Mouse (Mus musculus): ENCODE data around the gene H2afj. TPM values are rescaled to one million over a fixed set of nuclear protein-coding genes. Genes with fewer than 3 reads are reported as not detected.

H2afj gene
- polyA plus RNA-seq, 1 experiment from 2014 or later: 128 TPM

DNA sequence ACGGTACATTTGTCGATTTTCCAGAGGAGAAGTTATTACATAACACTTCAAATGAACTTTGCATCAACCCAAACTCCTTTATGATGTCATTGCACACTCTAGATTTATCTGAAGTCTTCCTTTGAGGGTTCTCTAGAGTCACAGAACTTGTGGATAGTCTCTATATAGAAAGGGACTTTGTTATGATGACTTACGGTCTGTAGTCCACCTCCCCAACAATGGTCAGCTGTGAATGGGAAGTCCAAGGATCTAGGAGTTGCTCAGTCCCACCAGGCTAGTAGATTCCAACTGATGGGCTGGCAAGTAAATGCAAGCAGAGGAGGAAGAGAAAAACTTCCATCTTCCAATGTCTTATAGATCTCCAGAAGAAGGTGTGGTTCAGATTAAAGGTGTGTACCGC, 20.6 kb downstream of the H2afj start:
- Histone ChIP-seq H3K9me3 (no peaks in the 10 kb centered on the region), H3K4me3 (replicated peaks) (peak overlapping the region; percentile 99), H3K27ac (peak overlapping the region; percentile 81), H3K4me2 (peak overlapping the region; percentile 59), H3K4me1 (peaks cover 9% of the 10 kb centered on the region), H3K36me3 (replicated peaks) (peaks cover 16% of the 10 kb centered on the region), H3K9ac (peak overlapping the region; percentile 59), H3K27me3 (peaks cover 12% of the 10 kb centered on the region; the same call in 1 of the 2 replicates)
- 38% methylated on average over 4 of the region's 4 CpGs for WGBS
- ATAC-seq (ENCODE audit: low FRiP score): peak; percentile 1; the same call in 1 of the 2 replicates

DNA sequence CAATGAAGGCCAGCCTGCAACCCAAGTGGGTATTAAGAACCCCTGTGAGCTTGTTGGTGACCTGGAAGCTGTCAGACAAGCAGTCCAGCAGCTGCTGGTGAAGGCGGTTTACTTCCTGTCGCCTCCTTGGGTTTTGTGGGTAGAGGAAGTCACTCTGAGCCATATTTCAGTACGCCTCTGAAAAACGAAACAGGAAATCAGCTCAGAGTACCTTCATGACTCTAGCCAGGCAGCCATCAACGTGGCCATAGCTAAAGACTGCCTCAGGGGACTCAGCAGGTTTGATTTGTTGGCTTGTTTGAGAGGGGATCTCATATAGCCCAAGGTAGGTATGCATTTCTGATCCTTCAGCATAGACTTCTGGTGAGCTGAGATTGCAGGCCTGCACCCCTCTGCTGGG, 23.7 kb downstream of the H2afj start:
- H3K4me2 ChIP-seq: no peak overlapping the region
- no peak overlapping the region for H3K27ac ChIP-seq
- peaks cover 9% of the 10 kb centered on the region for H3K4me1 ChIP-seq
- WGBS: 77% methylated on average over 5 of the region's 5 CpGs
- peaks cover 16% of the 10 kb centered on the region for H3K27me3 ChIP-seq
- H3K9me3 ChIP-seq: no peaks in the 10 kb centered on the region
- no peak overlapping the region for H3K9ac ChIP-seq
- H3K36me3 ChIP-seq (replicated peaks): no peaks in the 10 kb centered on the region
- ATAC-seq (ENCODE audit: low FRiP score): no peak
- H3K4me3 ChIP-seq (replicated peaks): no peak overlapping the region

DNA sequence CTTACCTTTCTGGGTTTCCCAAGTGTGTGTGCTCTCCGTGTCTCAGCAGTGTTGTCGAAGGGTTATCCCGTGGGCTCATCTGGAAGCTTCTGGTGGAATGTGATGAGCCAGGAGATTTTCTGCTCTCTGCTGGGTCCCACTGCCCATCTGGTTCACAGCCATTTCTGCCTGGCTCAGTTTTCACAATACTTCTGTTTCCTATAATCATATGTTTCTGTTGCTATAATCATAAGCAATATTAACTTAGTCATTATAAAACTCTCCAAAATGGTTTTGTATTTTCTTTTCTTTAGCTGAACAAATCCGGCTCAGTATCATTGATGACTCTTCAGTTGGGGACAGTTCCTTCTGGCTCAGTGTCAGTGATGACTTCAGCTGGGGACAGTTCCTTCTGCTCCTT, 27.3 kb downstream of the H2afj start, which contains the start of gene Smco3:
Gene Smco3, minus strand, starts transcription at position 101 of the 400 bp plus-strand sequence.
- Histone ChIP-seq H3K27ac (no peak within 1 kb of the TSS), H3K9ac (no peak within 1 kb of the TSS), H3K9me3 (no peaks in the 10 kb centered on the region), H3K4me3 (replicated peaks) (no peak within 1 kb of the TSS), H3K27me3 (peaks cover 16% of the 10 kb centered on the region), H3K36me3 (replicated peaks) (no peaks in the 10 kb centered on the region), H3K4me1 (no peaks in the 10 kb centered on the region), H3K4me2 (no peak within 1 kb of the TSS)
- no peak for ATAC-seq (ENCODE audit: low FRiP score)
- WGBS: 74% methylated on average over 4 of the region's 4 CpGs

DNA sequence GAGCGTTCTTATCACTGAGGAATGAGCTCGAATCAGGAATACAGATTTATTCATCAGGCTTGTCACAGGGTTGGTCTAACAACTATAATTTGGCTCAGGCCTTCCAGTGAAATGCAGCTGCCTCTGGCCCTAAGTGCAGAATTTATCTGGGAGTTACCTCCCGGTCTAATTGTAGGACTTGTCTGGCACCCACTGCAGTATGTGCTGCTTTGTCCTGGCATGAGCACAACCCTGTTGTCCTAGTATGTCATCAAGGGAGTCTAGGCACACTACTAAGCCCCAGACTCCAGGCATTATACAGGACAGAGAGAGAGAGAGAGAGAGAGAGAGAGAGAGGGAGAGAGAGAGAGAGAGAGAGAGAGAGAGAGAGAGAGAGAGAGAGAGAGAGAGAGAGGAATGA, 29.3 kb downstream of the H2afj start:
- no peaks in the 10 kb centered on the region for H3K4me1 ChIP-seq
- no peaks in the 10 kb centered on the region for H3K9me3 ChIP-seq
- no peak overlapping the region for H3K9ac ChIP-seq
- 86% methylated on average over 3 of the region's 3 CpGs for WGBS
- no peaks in the 10 kb centered on the region for H3K36me3 ChIP-seq (replicated peaks)
- peaks cover 4% of the 10 kb centered on the region; the same call in 1 of the 2 replicates for H3K27me3 ChIP-seq
- H3K4me2 ChIP-seq: no peak overlapping the region
- no peak overlapping the region for H3K27ac ChIP-seq
- ATAC-seq (ENCODE audit: low FRiP score): no peak
- H3K4me3 ChIP-seq (replicated peaks): no peak overlapping the region

DNA sequence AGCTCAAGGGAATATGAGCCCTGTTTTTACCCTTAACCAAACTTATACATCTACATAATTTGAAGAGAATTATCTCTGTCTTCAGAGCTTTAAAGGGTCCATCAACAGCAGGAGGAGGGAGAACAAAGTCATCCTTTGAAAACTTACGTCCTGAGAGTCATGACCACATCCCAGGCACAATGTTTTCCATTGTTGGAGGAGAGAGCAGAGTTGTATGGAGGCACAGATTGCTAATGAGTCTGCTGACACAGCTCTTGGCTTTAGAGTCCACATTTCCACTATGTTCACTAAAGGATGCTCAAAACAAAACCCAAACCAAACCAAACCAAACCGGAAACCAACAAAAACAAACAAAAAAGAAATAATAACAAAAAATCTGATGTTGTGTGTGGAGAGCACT, 36.9 kb downstream of the H2afj start:
- H3K27me3 ChIP-seq: no peaks in the 10 kb centered on the region
- WGBS: 62% methylated on average over 2 of the region's 2 CpGs
- no peak for ATAC-seq (ENCODE audit: low FRiP score)
- H3K9me3 ChIP-seq: no peaks in the 10 kb centered on the region
- H3K9ac ChIP-seq: no peak overlapping the region
- no peak overlapping the region for H3K27ac ChIP-seq
- H3K4me1 ChIP-seq: no peaks in the 10 kb centered on the region
- no peak overlapping the region for H3K4me3 ChIP-seq (replicated peaks)
- no peak overlapping the region for H3K4me2 ChIP-seq
- H3K36me3 ChIP-seq (replicated peaks): no peaks in the 10 kb centered on the region

DNA sequence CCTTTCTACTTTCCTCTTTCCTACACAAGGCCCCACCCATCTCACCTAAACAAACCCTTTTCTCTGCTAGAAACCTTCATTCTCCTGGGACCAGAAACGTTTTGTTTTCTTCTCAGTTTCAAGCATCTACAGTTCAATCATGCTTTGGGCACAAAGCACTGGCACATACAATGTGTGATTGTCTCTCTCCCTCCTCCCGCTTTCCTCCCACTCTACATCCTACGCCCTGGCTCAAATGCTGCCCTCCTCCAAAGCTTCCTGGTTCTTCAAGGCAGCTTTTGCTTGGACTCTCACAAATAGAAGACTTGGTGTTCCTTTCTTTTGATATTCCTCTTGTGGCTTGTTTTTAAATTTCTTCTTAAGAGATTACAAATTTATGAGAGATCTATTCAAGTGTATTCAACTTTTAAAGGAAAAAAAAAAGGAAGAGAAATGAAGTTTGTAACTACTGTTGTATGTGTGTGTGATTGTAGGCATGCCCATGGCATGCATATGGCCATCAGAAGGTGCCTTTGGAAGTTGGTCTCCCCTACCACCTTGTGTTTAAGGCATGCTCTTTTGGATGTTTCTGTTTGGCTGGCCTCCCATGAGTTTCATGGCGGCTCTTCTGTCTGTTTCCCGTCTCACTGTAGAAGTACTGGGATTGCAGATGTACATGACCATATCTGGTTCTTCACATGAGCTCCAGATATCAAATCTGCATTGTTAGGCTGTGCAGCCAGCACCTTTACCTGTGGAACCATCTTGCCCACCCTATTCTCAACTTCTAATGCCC, 37.8 kb downstream of the H2afj start:
- ATAC-seq (ENCODE audit: low FRiP score): no peak
- Histone ChIP-seq H3K4me1 (no peaks in the 10 kb centered on the region), H3K4me3 (replicated peaks) (no peak overlapping the region), H3K4me2 (no peak overlapping the region), H3K9ac (no peak overlapping the region), H3K27me3 (no peaks in the 10 kb centered on the region), H3K27ac (no peak overlapping the region), H3K36me3 (replicated peaks) (no peaks in the 10 kb centered on the region), H3K9me3 (no peaks in the 10 kb centered on the region)
- WGBS: 73% methylated on average over 5 of the region's 5 CpGs

DNA sequence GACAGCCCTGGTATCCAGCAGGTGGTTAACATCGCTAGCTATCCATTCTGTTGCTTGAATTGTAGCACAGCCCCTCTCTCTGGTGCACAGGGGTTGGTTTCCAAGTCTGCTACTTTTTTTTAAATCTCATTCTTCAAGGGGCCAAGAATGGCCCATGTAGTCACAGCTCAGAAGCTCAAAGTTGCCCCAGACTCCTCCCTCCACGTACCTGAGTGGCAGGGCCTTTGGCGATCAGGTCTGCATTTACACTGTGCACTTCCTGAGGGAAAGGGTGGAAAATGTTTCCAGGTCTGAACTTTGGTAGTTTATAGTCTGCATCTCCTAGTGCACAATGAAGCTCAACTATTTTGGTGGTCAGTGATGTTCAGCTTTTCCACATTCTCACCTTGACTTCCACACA, 39.2 kb downstream of the H2afj start:
- 95% methylated on average over 3 of the region's 3 CpGs for WGBS
- Histone ChIP-seq H3K9me3 (no peaks in the 10 kb centered on the region), H3K9ac (no peak overlapping the region), H3K36me3 (replicated peaks) (no peaks in the 10 kb centered on the region), H3K27ac (no peak overlapping the region), H3K4me3 (replicated peaks) (no peak overlapping the region), H3K4me1 (no peaks in the 10 kb centered on the region), H3K27me3 (no peaks in the 10 kb centered on the region), H3K4me2 (no peak overlapping the region)
- ATAC-seq (ENCODE audit: low FRiP score): no peak

DNA sequence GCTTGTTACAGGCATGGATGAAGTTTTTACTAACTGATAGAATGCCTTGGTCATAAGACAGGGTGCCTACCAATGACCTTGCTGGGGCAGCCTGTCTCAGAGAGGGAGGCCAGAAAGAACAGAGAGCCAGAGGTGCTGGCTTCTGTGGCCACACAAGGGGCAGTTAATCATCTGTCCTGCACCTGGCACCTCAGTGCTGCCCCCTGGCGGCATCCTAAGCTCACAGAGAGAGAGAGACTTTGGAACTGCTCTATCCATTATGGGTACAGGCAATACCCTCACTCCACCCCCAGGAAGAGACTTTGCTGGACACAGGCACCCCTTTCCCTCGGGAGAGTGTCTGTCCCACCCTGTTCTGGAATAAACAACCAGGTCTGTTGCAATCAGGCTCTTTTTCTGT, 39.7 kb downstream of the H2afj start:
- Histone ChIP-seq H3K27ac (no peak overlapping the region), H3K36me3 (replicated peaks) (no peaks in the 10 kb centered on the region), H3K4me3 (replicated peaks) (no peak overlapping the region), H3K4me2 (no peak overlapping the region), H3K9ac (no peak overlapping the region), H3K9me3 (no peaks in the 10 kb centered on the region), H3K4me1 (peaks cover 3% of the 10 kb centered on the region; the same call in 1 of the 2 replicates), H3K27me3 (no peaks in the 10 kb centered on the region)
- WGBS: 23% methylated on average over 2 of the region's 2 CpGs
- no peak for ATAC-seq (ENCODE audit: low FRiP score)

DNA sequence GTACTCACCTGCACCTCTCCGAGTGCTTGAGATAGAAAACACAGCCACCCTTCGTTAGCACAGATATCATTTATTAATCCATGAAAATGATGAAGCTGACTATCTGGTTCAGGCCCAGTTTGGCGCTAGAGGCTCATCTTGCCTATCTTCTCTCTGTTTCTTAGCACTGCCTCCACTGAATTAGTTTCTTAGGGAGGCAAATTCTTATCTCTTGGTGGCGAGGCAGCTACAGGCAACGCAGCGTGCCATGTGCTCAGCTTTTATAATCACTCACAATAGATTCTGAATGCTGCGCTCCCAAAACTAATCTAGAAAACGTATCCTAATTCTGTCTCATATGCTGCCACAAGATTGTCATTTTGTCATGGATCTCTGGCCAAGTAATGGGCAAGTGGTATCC, 40.4 kb downstream of the H2afj start:
- no peak overlapping the region for H3K4me3 ChIP-seq (replicated peaks)
- H3K9me3 ChIP-seq: no peaks in the 10 kb centered on the region
- H3K27ac ChIP-seq: no peak overlapping the region
- H3K4me2 ChIP-seq: no peak overlapping the region
- H3K9ac ChIP-seq: no peak overlapping the region
- H3K36me3 ChIP-seq (replicated peaks): no peaks in the 10 kb centered on the region
- H3K27me3 ChIP-seq: no peaks in the 10 kb centered on the region
- WGBS: 89% methylated on average over 8 of the region's 8 CpGs
- no peak for ATAC-seq (ENCODE audit: low FRiP score)
- peaks cover 4% of the 10 kb centered on the region; the same call in 1 of the 2 replicates for H3K4me1 ChIP-seq

DNA sequence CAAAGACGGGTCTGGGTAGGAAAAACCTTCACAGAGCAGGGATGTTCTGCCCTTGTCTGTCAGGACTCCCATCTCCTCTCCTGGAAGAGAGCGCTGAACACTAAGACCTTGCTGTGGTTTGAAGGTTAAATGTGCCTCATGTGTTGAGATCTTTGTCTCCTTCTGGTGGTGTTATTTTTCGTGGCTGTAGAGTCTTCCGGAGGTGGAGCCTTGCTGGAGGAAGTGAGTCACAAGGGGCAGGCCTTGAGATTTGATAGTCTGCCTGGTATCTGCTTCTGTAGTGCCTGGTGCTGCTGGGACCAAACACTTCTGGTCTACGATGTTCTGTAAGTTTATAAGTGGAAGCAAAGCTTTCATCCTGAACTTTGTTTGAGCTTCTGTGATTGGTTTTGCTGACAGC, 40.9 kb downstream of the H2afj start:
- WGBS: 89% methylated on average over 5 of the region's 5 CpGs
- ATAC-seq (ENCODE audit: low FRiP score): no peak

DNA sequence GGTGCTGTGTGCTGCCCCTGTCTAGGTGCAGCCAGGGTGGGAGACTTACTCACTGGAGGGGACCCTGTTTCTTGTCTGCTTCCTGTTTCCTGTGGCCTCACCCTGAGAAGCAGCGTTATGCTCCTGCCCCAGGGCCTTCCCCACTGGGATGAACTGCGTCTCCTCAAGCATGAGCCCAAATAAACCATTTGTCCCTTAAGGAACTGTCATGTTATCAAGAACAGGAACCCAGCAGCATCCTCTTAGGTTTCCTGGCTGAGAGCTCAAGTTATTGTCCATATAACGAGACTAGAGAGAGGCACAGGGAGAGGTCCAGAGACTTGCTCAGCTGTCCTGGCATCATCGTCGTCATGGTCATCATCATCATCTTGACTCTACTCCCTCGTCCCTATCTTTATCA, 42.2 kb downstream of the H2afj start:
- WGBS: 86% methylated on average over 6 of the region's 6 CpGs
- Histone ChIP-seq H3K9me3 (no peaks in the 10 kb centered on the region), H3K9ac (no peak overlapping the region), H3K4me3 (replicated peaks) (no peak overlapping the region), H3K36me3 (replicated peaks) (no peaks in the 10 kb centered on the region), H3K27ac (no peak overlapping the region), H3K4me1 (peaks cover 4% of the 10 kb centered on the region; the same call in 1 of the 2 replicates), H3K4me2 (no peak overlapping the region), H3K27me3 (no peaks in the 10 kb centered on the region)
- ATAC-seq (ENCODE audit: low FRiP score): no peak

More for the DNA sequence above, 40.9 kb downstream of the H2afj start:
- Histone ChIP-seq H3K27me3 (no peaks in the 10 kb centered on the region), H3K4me3 (replicated peaks) (no peak overlapping the region), H3K36me3 (replicated peaks) (no peaks in the 10 kb centered on the region), H3K9me3 (no peaks in the 10 kb centered on the region), H3K9ac (no peak overlapping the region), H3K27ac (no peak overlapping the region), H3K4me2 (no peak overlapping the region), H3K4me1 (peaks cover 4% of the 10 kb centered on the region; the same call in 1 of the 2 replicates)

DNA sequence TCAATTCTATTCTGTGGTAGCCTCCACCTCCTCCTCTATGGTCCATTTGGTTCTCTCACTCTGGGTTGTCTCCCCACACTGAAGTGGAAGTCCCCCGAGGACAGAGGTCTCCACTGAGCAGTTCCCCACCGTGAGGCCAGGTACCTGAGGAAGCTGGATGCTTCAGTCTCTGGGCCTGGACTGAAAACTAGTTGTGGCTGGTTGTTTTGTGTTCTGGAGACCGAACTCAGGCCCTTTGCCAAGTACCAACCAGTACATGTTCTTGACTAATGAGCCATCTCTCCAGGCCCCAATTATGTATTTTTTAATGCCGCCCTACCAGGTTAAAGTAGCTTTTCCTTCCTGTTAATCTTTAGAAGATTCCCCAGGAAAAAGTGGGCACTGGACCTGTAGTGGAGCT, 44.3 kb downstream of the H2afj start:
- Histone ChIP-seq H3K27ac (no peak overlapping the region), H3K4me1 (peaks cover 4% of the 10 kb centered on the region; the same call in 1 of the 2 replicates), H3K4me2 (no peak overlapping the region), H3K36me3 (replicated peaks) (no peaks in the 10 kb centered on the region), H3K27me3 (no peaks in the 10 kb centered on the region), H3K4me3 (replicated peaks) (no peak overlapping the region), H3K9ac (no peak overlapping the region), H3K9me3 (no peaks in the 10 kb centered on the region)
- 79% methylated on average over 4 of the region's 4 CpGs for WGBS
- ATAC-seq (ENCODE audit: low FRiP score): no peak

DNA sequence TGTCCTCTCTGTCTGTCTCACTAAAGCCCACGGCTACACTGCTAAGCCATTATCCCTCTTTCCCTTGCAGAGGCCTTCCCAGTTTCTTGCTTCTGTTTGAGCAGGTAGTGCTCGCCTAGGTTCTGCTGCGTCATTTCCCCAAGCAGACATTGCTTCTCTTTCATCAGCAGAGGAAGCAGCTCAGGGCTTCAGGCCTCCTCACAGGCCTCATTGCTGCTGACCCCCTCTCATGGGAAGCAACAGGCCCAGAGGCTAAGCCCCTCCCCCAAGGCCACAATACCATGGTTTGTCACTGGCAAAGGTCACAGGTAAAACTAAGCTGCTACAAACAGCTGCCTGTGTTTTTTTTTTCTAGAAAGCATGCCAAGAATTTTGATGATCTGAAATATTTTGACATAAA, 44.7 kb downstream of the H2afj start:
- no peak for ATAC-seq (ENCODE audit: low FRiP score)
- Histone ChIP-seq H3K27me3 (no peaks in the 10 kb centered on the region), H3K9ac (no peak overlapping the region), H3K36me3 (replicated peaks) (no peaks in the 10 kb centered on the region), H3K27ac (0 out of 2 replicates have a peak overlapping the region, but pooled peaks have one; percentile 25), H3K4me1 (peaks cover 4% of the 10 kb centered on the region; the same call in 1 of the 2 replicates), H3K4me3 (replicated peaks) (no peak overlapping the region), H3K4me2 (no peak overlapping the region), H3K9me3 (no peaks in the 10 kb centered on the region)
- 53% methylated on average over 3 of the region's 3 CpGs for WGBS
